Mouse (Mus musculus) hindbrain, postnatal 0 days (tissue): ENCODE measurements around the gene Selenom. TPM values are rescaled to one million over a fixed set of nuclear protein-coding genes. Genes with fewer than 3 reads are reported as not detected.

ENCODE experiments used
- ATAC-seq: fragments of 200-750 bp; cut with Nextera tagmentation; 2 replicates; pipeline ENCODE4 v1.8.0; 2017; ENCODE audit warnings: mild to moderate bottlenecking, moderate TSS enrichment, moderate library complexity
- DNase-seq: peaks from one replicate; pipeline ENCODE4 v3.0.0-alpha.2; 2015; ENCODE audit warnings: low spot score
- H3K27ac ChIP-seq: fragments of 300-500 bp; sonication (generic); 2 replicates; pipeline ENCODE4 v1.5.1; 2014; ENCODE audit warnings: mild to moderate bottlenecking
- H3K27me3 ChIP-seq: fragments of 300-500 bp; sonication (generic); 2 replicates; pipeline ENCODE4 v1.6.1; 2014; ENCODE audit warnings: low read length, mixed read lengths; ENCODE audit not compliant: insufficient read depth
- H3K36me3 ChIP-seq: fragments of 300-500 bp; sonication (generic); 2 replicates; pipeline ENCODE4 v1.6.1; 2014; ENCODE audit warnings: low read length, mixed read lengths; ENCODE audit not compliant: insufficient read depth
- H3K4me1 ChIP-seq: fragments of 300-500 bp; sonication (generic); 2 replicates; pipeline ENCODE4 v1.6.1; 2014; ENCODE audit warnings: antibody characterized with exemption, low read length, mixed read lengths; ENCODE audit not compliant: insufficient read depth
- H3K4me2 ChIP-seq: fragments of 300-500 bp; sonication (generic); 2 replicates; pipeline ENCODE4 v1.6.1; 2014; ENCODE audit warnings: low read depth, mild to moderate bottlenecking, low read length, moderate library complexity, mixed read lengths
- H3K4me3 ChIP-seq: fragments of 300-500 bp; sonication (generic); 2 replicates; pipeline ENCODE4 v1.5.1; 2014; ENCODE audit warnings: low read length
- H3K9ac ChIP-seq: fragments of 300-500 bp; sonication (generic); replicated peaks from 2 replicates; pipeline ENCODE4 v1.6.1; 2014; ENCODE audit warnings: mild to moderate bottlenecking, low read length, moderate library complexity, mixed read lengths
- H3K9me3 ChIP-seq: fragments of 300-500 bp; sonication (generic); 2 replicates; pipeline ENCODE4 v1.6.1; 2016; ENCODE audit warnings: low read length, mixed read lengths
- CTCF ChIP-seq: IDR thresholded peaks from 2 replicates; pipeline ENCODE4 v1.5.1; 2016; ENCODE audit warnings: antibody characterized with exemption, control low read depth, low read depth
- WGBS: fragments of 180-500 bp; shearing (Covaris S2); extraction: QIAGEN DNeasy Blood & Tissue Kit; methylation state at CpG from one replicate; pipeline ENCODE4 v1.1.7; 2014; 5-methylcytosine and 5-hydroxymethylcytosine counted together
- polyA plus RNA-seq: library from polyadenylated mRNA; unstranded; fragments of >200 nt; fragmentation: Nextera tagmentation; extraction: Ambion mirVana; gene quantifications from 2 replicates; pipeline ENCODE4 v1.2.1, GENCODE M21; 2015
- total RNA-seq: library from RNA; depleted of rRNA; stranded (reverse); fragments of >200 nt; gene quantifications from 2 replicates; pipeline ENCODE4 v1.2.3, GENCODE M21; 2014

The Selenom gene
- total and polyA plus RNA-seq, 2 experiments from 2014 or later, result 359 to 384 TPM

- Histone ChIP-seq H3K4me3 (no peak within 1 kb of the TSS), H3K27ac (no peak within 1 kb of the TSS; the same call in 1 of the 2 replicates), H3K4me1 (no peaks in the 10 kb centered on the region; the same call in 1 of the 2 replicates), H3K36me3 (no peaks in the 10 kb centered on the region), H3K9ac (no peak within 1 kb of the TSS), H3K9me3 (no peaks in the 10 kb centered on the region), H3K4me2 (0 out of 2 replicates have a peak within 1 kb of the TSS, but pooled peaks have one; percentile 18), H3K27me3 (no peaks in the 10 kb centered on the region)
- peak; percentile 36; the same call in 1 of the 2 replicates for ATAC-seq
- 28% methylated on average over 11 of the region's 11 CpGs for WGBS
- DNase-seq, result peak; percentile 42
- TF ChIP-seq CTCF, result no peak
Observed at GRCm38 (mm10) chr11:3487952-3488570, 26.4 kb upstream of the Selenom start, which contains the start of gene Pla2g3. Pla2g3 (plus strand) TSS chr11:3488284.

DNA sequence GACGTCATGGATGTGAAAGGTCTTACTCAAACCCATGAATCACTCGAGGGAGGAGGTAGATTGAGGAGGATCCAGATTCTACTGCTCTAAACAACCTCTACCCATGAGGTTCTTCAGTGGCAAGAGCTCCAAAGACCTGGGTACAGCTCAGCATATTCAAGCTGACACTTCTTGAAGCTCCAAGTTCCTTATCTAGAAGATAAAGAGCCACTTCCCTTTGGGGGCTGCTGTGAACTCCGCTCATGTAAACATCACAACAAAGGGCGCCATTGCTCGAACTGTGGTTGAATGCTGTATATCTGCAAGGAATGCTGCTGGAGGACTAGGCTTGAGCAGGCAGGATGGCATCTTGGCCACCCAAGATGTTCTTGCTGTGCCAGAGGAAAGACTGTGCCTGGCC, 25.4 kb upstream of the Selenom start:
- Histone ChIP-seq H3K4me3 (no peak overlapping the region), H3K4me1 (no peaks in the 10 kb centered on the region; the same call in 1 of the 2 replicates), H3K9ac (no peak overlapping the region), H3K27ac (no peak overlapping the region), H3K36me3 (no peaks in the 10 kb centered on the region), H3K4me2 (no peak overlapping the region), H3K27me3 (no peaks in the 10 kb centered on the region), H3K9me3 (no peaks in the 10 kb centered on the region)
- 86% methylated on average over 5 of the region's 5 CpGs for WGBS
- no peak for DNase-seq
- TF ChIP-seq CTCF, result no peak
- ATAC-seq, result no peak

GRCm38 (mm10) chr11:3492748-3493147, 21.7 kb upstream of the Selenom start:
- 0 out of 2 replicates have a peak overlapping the region, but pooled peaks have one; percentile 15 for H3K27ac ChIP-seq
- no peak for DNase-seq
- no peaks in the 10 kb centered on the region for H3K27me3 ChIP-seq
- no peaks in the 10 kb centered on the region for H3K36me3 ChIP-seq
- H3K9ac ChIP-seq, result no peak overlapping the region
- no peak overlapping the region for H3K4me3 ChIP-seq
- no peak for ATAC-seq
- TF ChIP-seq CTCF, result no peak
- 66% methylated on average over 4 of the region's 4 CpGs for WGBS
- no peak overlapping the region for H3K4me2 ChIP-seq
- H3K4me1 ChIP-seq, result no peaks in the 10 kb centered on the region; the same call in 1 of the 2 replicates
- H3K9me3 ChIP-seq, result no peaks in the 10 kb centered on the region

DNA sequence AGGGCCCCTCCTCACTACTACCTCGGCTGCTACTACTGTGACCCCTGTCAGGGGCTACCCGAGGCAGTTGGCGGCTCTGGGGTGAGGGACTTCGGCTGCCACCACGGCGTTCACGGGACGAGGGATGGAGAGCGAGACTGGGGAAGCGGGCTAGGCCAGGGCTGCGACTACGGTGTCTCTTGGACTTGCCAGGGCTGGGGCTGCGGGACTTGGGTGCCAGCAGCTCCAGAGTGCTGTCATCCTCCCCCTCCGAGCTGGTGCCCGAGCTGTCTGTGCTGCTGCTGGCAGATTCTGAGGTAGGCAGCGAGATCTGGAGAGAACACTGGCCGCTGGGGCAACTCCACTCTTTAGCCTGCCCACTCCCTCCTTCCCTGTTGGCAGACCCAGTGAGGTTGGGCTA, 19.6 kb upstream of the Selenom start:
- H3K4me1 ChIP-seq, result no peaks in the 10 kb centered on the region; the same call in 1 of the 2 replicates
- H3K4me3 ChIP-seq, result no peak overlapping the region
- DNase-seq, result no peak
- no peak for TF ChIP-seq CTCF
- no peak overlapping the region for H3K4me2 ChIP-seq
- H3K36me3 ChIP-seq, result no peaks in the 10 kb centered on the region; the same call in 1 of the 2 replicates
- no peak; the same call in 1 of the 2 replicates for ATAC-seq
- 74% methylated on average over 17 of the region's 17 CpGs for WGBS
- no peaks in the 10 kb centered on the region for H3K9me3 ChIP-seq
- no peak overlapping the region for H3K27ac ChIP-seq
- H3K9ac ChIP-seq, result no peak overlapping the region
- no peaks in the 10 kb centered on the region for H3K27me3 ChIP-seq

DNA sequence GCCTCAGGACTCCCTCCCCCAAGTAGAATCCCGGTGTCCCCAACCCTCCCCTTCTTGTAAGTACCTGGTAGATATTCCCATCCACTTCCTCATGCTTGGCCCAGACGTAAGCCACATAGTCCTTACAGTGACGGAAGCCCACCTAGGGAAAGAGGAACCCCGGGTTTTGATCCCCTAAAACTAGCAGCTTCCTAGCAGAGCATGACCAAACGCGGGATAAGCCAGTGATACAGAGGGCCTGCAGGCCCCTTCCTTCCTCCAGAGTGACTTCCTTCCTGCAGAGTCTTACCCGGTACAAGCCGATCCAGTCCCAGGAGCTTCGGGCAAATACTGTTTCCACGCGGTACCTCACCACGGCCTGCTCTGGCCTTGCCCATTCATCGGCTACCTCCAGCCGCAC, 19.0 kb upstream of the Selenom start:
- no peaks in the 10 kb centered on the region; the same call in 1 of the 2 replicates for H3K4me1 ChIP-seq
- DNase-seq (no peak), ATAC-seq (no peak)
- H3K9me3 ChIP-seq, result no peaks in the 10 kb centered on the region
- H3K27me3 ChIP-seq, result no peaks in the 10 kb centered on the region
- 91% methylated on average over 14 of the region's 14 CpGs for WGBS
- TF ChIP-seq CTCF, result no peak
- H3K9ac ChIP-seq, result no peak overlapping the region
- no peak overlapping the region for H3K4me2 ChIP-seq
- H3K27ac ChIP-seq, result no peak overlapping the region
- no peak overlapping the region for H3K4me3 ChIP-seq
- no peaks in the 10 kb centered on the region; the same call in 1 of the 2 replicates for H3K36me3 ChIP-seq

GRCm38 (mm10) chr11:3496756-3497155, 17.7 kb upstream of the Selenom start:
- no peak overlapping the region for H3K4me2 ChIP-seq
- H3K4me3 ChIP-seq, result no peak overlapping the region
- no peaks in the 10 kb centered on the region for H3K9me3 ChIP-seq
- DNase-seq (no peak), ATAC-seq (no peak)
- no peaks in the 10 kb centered on the region for H3K27me3 ChIP-seq
- 64% methylated on average over 5 of the region's 5 CpGs for WGBS
- no peak overlapping the region for H3K9ac ChIP-seq
- H3K36me3 ChIP-seq, result no peaks in the 10 kb centered on the region; the same call in 1 of the 2 replicates
- no peaks in the 10 kb centered on the region; the same call in 1 of the 2 replicates for H3K4me1 ChIP-seq
- no peak overlapping the region for H3K27ac ChIP-seq
- no peak for TF ChIP-seq CTCF

- Histone ChIP-seq H3K9me3 (no peaks in the 10 kb centered on the region), H3K27ac (no peak overlapping the region)
- no peak for ATAC-seq
Observed at GRCm38 (mm10) chr11:3497296-3497695, 17.2 kb upstream of the Selenom start.

More at GRCm38 (mm10) chr11:3497296-3497695, 17.2 kb upstream of the Selenom start:
- Histone ChIP-seq H3K4me3 (no peak overlapping the region), H3K4me2 (no peak overlapping the region), H3K4me1 (no peaks in the 10 kb centered on the region; the same call in 1 of the 2 replicates), H3K9ac (no peak overlapping the region), H3K36me3 (no peaks in the 10 kb centered on the region; the same call in 1 of the 2 replicates), H3K27me3 (no peaks in the 10 kb centered on the region)
- TF ChIP-seq CTCF, result no peak
- no peak for DNase-seq
- 94% methylated on average over 1 of the region's 1 CpGs for WGBS
